Mouse (Mus musculus): ENCODE results near the gene Tomm22.

- TF ChIP-seq POLR2A (IDR thresholded peaks at IDR 0.05; ENCODE audit: insufficient read depth, low read depth, low read length), result no peak
- no peak for TF ChIP-seq CTCF (IDR thresholded peaks at IDR 0.05; ENCODE audit: insufficient read depth, low read depth, low read length)
Measured at GRCm38 (mm10) chr15:79683146-79683545, 12.5 kb downstream of the Tomm22 start.
